Mouse (Mus musculus) MEL (cell line): Measurements from ENCODE around the gene Pfkm. TPM values are rescaled to one million over a fixed set of nuclear protein-coding genes. Genes with fewer than 3 reads are reported as not detected.

Source experiments
- DNase-seq: peaks from one replicate; pipeline ENCODE4 v3.0.0; 2011; ENCODE audit warnings: low read depth, low spot score
- H3K27ac ChIP-seq: 2 replicates; pipeline ENCODE4 v1.5.1; 2012; ENCODE audit warnings: low read depth, mild to moderate bottlenecking, control low read depth, low read length, moderate library complexity; ENCODE audit not compliant: control insufficient read depth
- H3K27me3 ChIP-seq, 2 experiments: fragments of 150-350 bp in 1 of 2; sonication (generic) in 1 of 2; 2 replicates each; pipeline ENCODE4 v1.6.1; 2012; ENCODE audit warnings: low read length in 2 of 2, mild to moderate bottlenecking in 2 of 2, improper control_type of control experiment in 1 of 2, moderate library complexity in 1 of 2; ENCODE audit not compliant: insufficient read depth in 2 of 2, control insufficient read depth in 1 of 2
- H3K36me3 ChIP-seq, 2 experiments: 2 replicates each; pipeline ENCODE4 v1.6.1; 2012 to 2014; ENCODE audit warnings: low read length in 2 of 2, improper control_type of control experiment in 1 of 2, inconsistent platforms in 1 of 2, mild to moderate bottlenecking in 1 of 2; ENCODE audit not compliant: insufficient read depth in 2 of 2, control insufficient read depth in 1 of 2
- H3K4me1 ChIP-seq, 2 experiments: fragments of 150-350 bp in 1 of 2; sonication (generic) in 1 of 2; 2 replicates each; pipeline ENCODE4 v1.6.1; 2012; ENCODE audit warnings: low read length in 2 of 2, improper control_type of control experiment in 1 of 2, mild to moderate bottlenecking in 1 of 2; ENCODE audit not compliant: insufficient read depth in 2 of 2, control insufficient read depth in 1 of 2
- H3K4me3 ChIP-seq, 2 experiments: fragments of 150-350 bp in 1 of 2; sonication (generic) in 1 of 2; 2 replicates each; pipeline ENCODE4 v1.5.1; 2012; ENCODE audit warnings: low read depth in 2 of 2, low read length in 2 of 2, mild to moderate bottlenecking in 2 of 2, moderate library complexity in 2 of 2, control low read depth in 1 of 2, improper control_type of control experiment in 1 of 2; ENCODE audit not compliant: control insufficient read depth in 1 of 2, insufficient read depth in 1 of 2
- H3K79me2 ChIP-seq: 2 replicates; pipeline ENCODE4 v1.6.1; 2012; ENCODE audit warnings: mild to moderate bottlenecking, low read length, moderate library complexity; ENCODE audit not compliant: control insufficient read depth, poor library complexity, insufficient read depth
- H3K9ac ChIP-seq: 2 replicates; pipeline ENCODE4 v1.6.1; 2012; ENCODE audit warnings: low read depth, mild to moderate bottlenecking, control low read depth, low read length, moderate library complexity; ENCODE audit not compliant: control insufficient read depth, poor library complexity, severe bottlenecking
- H3K9me3 ChIP-seq: fragments of 150-350 bp; sonication (generic); replicated peaks from 2 replicates; pipeline ENCODE4 v1.6.1; 2012; ENCODE audit warnings: mild to moderate bottlenecking, low read length, improper control_type of control experiment, moderate library complexity; ENCODE audit not compliant: insufficient read depth
- BHLHE40 ChIP-seq: IDR thresholded peaks from 2 replicates; pipeline ENCODE4 v1.6.1; 2012; ENCODE audit warnings: low read depth, mild to moderate bottlenecking, inconsistent platforms, low read length, improper control_type of control experiment, borderline replicate concordance
- CHD1 ChIP-seq: IDR thresholded peaks from 2 replicates; pipeline ENCODE4 v1.6.1; 2012; ENCODE audit warnings: low read depth, mild to moderate bottlenecking, inconsistent platforms, low read length, improper control_type of control experiment
- CTCF ChIP-seq, 3 experiments: IDR thresholded peaks in 2 of 3; conservative IDR thresholded peaks in 1 of 3; 2 replicates each; pipeline ENCODE4 v1.5.1; 2011 to 2012; ENCODE audit warnings: low read length in 3 of 3, low read depth in 2 of 3, mild to moderate bottlenecking in 2 of 3, improper control_type of control experiment in 1 of 3, inconsistent platforms in 1 of 3, mixed read lengths in 1 of 3, moderate library complexity in 1 of 3; ENCODE audit not compliant: control insufficient read depth in 1 of 3, insufficient read depth in 1 of 3, poor library complexity in 1 of 3, severe bottlenecking in 1 of 3
- E2F4 ChIP-seq: IDR thresholded peaks from 2 replicates; pipeline ENCODE4 v1.6.1; 2011; ENCODE audit warnings: low read depth, low read length, improper control_type of control experiment, borderline replicate concordance
- ELF1 ChIP-seq: IDR thresholded peaks from 2 replicates; pipeline ENCODE4 v1.6.1; 2014; ENCODE audit warnings: low read depth, mild to moderate bottlenecking, inconsistent platforms, low read length, improper control_type of control experiment, moderate library complexity
- EP300 ChIP-seq, 2 experiments: IDR thresholded peaks; 2 replicates each; pipeline ENCODE4 v1.6.1; 2011; ENCODE audit warnings: improper control_type of control experiment in 2 of 2, low read length in 2 of 2, low read depth in 1 of 2, mild to moderate bottlenecking in 1 of 2
- ETS1 ChIP-seq: IDR thresholded peaks from 2 replicates; pipeline ENCODE4 v1.6.1; 2012; ENCODE audit warnings: low read depth, mild to moderate bottlenecking, inconsistent platforms, low read length, improper control_type of control experiment, moderate library complexity
- GATA1 ChIP-seq: IDR thresholded peaks from 2 replicates; pipeline ENCODE4 v1.6.1; 2011; ENCODE audit warnings: low read depth, low read length, improper control_type of control experiment
- JUND ChIP-seq: IDR thresholded peaks from 2 replicates; pipeline ENCODE4 v1.6.1; 2011; ENCODE audit warnings: low read depth, mild to moderate bottlenecking, improper control_type of control experiment, low read length
- KAT2A ChIP-seq: conservative IDR thresholded peaks from 2 replicates; pipeline ENCODE4 v1.6.1; 2012; ENCODE audit warnings: low read depth, low read length, improper control_type of control experiment, inconsistent platforms
- MAX ChIP-seq: IDR thresholded peaks from 2 replicates; pipeline ENCODE4 v1.6.1; 2011; ENCODE audit warnings: low read length, improper control_type of control experiment
- MEF2A ChIP-seq: IDR thresholded peaks from 2 replicates; pipeline ENCODE4 v1.6.1; 2014; ENCODE audit warnings: low read depth, mild to moderate bottlenecking, inconsistent platforms, low read length, improper control_type of control experiment; ENCODE audit not compliant: poor library complexity, insufficient replicate concordance, severe bottlenecking; ENCODE audit errors: extremely low read depth
- MYB ChIP-seq: IDR thresholded peaks from 2 replicates; pipeline ENCODE4 v1.6.1; 2011; ENCODE audit warnings: mild to moderate bottlenecking, low read depth, low read length, improper control_type of control experiment
- NRF1 ChIP-seq: IDR thresholded peaks from 2 replicates; pipeline ENCODE4 v1.6.1; 2014; ENCODE audit warnings: low read depth, mild to moderate bottlenecking, inconsistent platforms, low read length, improper control_type of control experiment, moderate library complexity; ENCODE audit not compliant: poor library complexity, insufficient read depth, severe bottlenecking
- POLR2A ChIP-seq, 2 experiments: IDR thresholded peaks; 2 replicates each; pipeline ENCODE4 v1.6.1; 2011 to 2012; ENCODE audit warnings: low read length in 2 of 2, mild to moderate bottlenecking in 2 of 2, control low read depth in 1 of 2, improper control_type of control experiment in 1 of 2, low read depth in 1 of 2, moderate library complexity in 1 of 2; ENCODE audit not compliant: control insufficient read depth in 1 of 2, insufficient read depth in 1 of 2, poor library complexity in 1 of 2
- POLR2AphosphoS2 ChIP-seq: IDR thresholded peaks from 2 replicates; pipeline ENCODE4 v1.6.1; 2011; ENCODE audit warnings: low read length, improper control_type of control experiment
- RAD21 ChIP-seq: IDR thresholded peaks from 2 replicates; pipeline ENCODE4 v1.6.1; 2011; ENCODE audit warnings: mild to moderate bottlenecking, low read depth, low read length, improper control_type of control experiment
- SIN3A ChIP-seq: IDR thresholded peaks from 2 replicates; pipeline ENCODE4 v1.6.1; 2012; ENCODE audit warnings: low read length, improper control_type of control experiment, inconsistent platforms
- SMC3 ChIP-seq: IDR thresholded peaks from 2 replicates; pipeline ENCODE4 v1.6.1; 2011; ENCODE audit warnings: low read depth, low read length, improper control_type of control experiment
- TAL1 ChIP-seq: IDR thresholded peaks from 2 replicates; pipeline ENCODE4 v1.6.1; 2012; ENCODE audit warnings: mild to moderate bottlenecking, inconsistent platforms, low read length, moderate library complexity, mixed read lengths
- TBP ChIP-seq: IDR thresholded peaks from 2 replicates; pipeline ENCODE4 v1.8.0; 2011; ENCODE audit warnings: low read depth, low read length, improper control_type of control experiment
- TCF12 ChIP-seq: IDR thresholded peaks from 2 replicates; pipeline ENCODE4 v1.6.1; 2014; ENCODE audit warnings: low read depth, mild to moderate bottlenecking, inconsistent platforms, low read length, improper control_type of control experiment, moderate library complexity
- UBTF ChIP-seq: IDR thresholded peaks from 2 replicates; pipeline ENCODE4 v1.6.1; 2012; ENCODE audit warnings: low read depth, mild to moderate bottlenecking, inconsistent platforms, low read length, improper control_type of control experiment, moderate library complexity, borderline replicate concordance; ENCODE audit not compliant: insufficient read depth
- USF1 ChIP-seq: IDR thresholded peaks from 2 replicates; pipeline ENCODE4 v1.6.1; 2014; ENCODE audit warnings: low read depth, mild to moderate bottlenecking, inconsistent platforms, low read length, improper control_type of control experiment, moderate library complexity
- USF2 ChIP-seq, 2 experiments: IDR thresholded peaks; 2 replicates each; pipeline ENCODE4 v1.6.1; 2011 to 2012; ENCODE audit warnings: improper control_type of control experiment in 2 of 2, low read length in 2 of 2, borderline replicate concordance in 1 of 2, inconsistent platforms in 1 of 2, low read depth in 1 of 2, mild to moderate bottlenecking in 1 of 2; ENCODE audit not compliant: insufficient read depth in 1 of 2
- ZC3H11A ChIP-seq: IDR thresholded peaks from 2 replicates; pipeline ENCODE4 v1.6.1; 2012; ENCODE audit warnings: low read depth, mild to moderate bottlenecking, inconsistent platforms, low read length, improper control_type of control experiment
- ZKSCAN1 ChIP-seq: IDR thresholded peaks from 2 replicates; pipeline ENCODE4 v1.6.1; 2012; ENCODE audit warnings: low read depth, mild to moderate bottlenecking, inconsistent platforms, low read length, improper control_type of control experiment, moderate library complexity
- ZMIZ1 ChIP-seq: IDR thresholded peaks from 2 replicates; pipeline ENCODE4 v1.6.1; 2012; ENCODE audit warnings: low read depth, mild to moderate bottlenecking, inconsistent platforms, low read length, improper control_type of control experiment, moderate library complexity
- ZNF384 ChIP-seq: IDR thresholded peaks from 2 replicates; pipeline ENCODE4 v1.6.1; 2012; ENCODE audit warnings: low read depth, mild to moderate bottlenecking, inconsistent platforms, low read length, improper control_type of control experiment
- polyA plus RNA-seq, 2 experiments: library from polyadenylated mRNA; stranded (reverse) in 1 of 2; unstranded in 1 of 2; fragments of >175 nt in 1 of 2; fragments of >200 nt in 1 of 2; gene quantifications; 2 replicates each; pipeline versions ENCODE4 v1.2.1 to v1.2.4; 2012; ENCODE audit warnings: low replicate concordance in 2 of 2, low read depth in 1 of 2; ENCODE audit not compliant: insufficient read length in 2 of 2, insufficient read depth in 1 of 2, missing spikeins in 1 of 2
- total RNA-seq: library from RNA; depleted of rRNA; stranded (reverse); fragments of 300-350 nt; gene quantifications from 2 replicates; pipeline ENCODE4 v1.2.3, GENCODE M21; 2012

Gene Pfkm
- total and polyA plus RNA-seq, 3 experiments, result 125 to 150 TPM; not detected in 1

GRCm38 (mm10) chr15:98088889-98089288 lies 3.5 kb upstream of the Pfkm start:
- no peak overlapping the region; the same call in 1 of the 2 replicates for H3K9ac ChIP-seq
- no peak overlapping the region; a peak in 1 of 4 replicates for H3K4me3 ChIP-seq

DNA sequence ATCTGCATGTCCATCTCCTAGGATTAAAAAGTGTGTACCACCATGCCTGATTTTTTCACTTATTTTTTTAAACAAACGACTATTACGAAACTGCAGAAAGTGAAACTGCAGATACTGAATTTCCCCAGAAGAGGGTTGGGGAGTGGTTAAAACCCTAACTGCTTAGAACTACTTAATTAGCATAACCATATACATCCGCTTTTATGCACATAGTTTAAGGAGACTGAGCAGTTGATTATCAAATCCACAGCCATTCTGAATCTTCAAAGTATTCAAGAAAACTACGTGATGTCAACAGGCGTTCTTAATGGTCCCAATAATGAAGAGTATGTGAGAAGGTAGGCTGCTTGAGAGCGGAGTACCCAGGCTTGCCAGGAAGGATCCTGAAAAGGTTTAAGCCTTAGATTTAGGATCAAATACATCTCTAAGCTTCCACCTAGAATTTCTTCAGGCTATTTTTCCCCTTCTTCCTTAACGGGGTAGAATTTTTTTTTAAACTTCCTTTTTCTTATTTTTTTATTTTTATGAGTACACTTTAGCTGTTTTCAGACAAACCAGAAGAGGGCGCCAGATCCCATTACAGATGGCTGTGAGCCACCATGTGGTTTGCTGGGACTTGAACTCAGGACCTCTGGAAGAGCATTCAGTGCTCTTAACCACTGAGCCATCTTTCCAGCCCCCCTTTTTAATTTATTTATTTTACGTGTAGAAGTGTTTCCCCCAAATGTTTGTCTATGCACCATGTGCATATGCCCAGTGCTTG lies 2.8 kb upstream of the Pfkm start:
- H3K9ac ChIP-seq, result peak overlapping the region; percentile 42
- H3K27me3 ChIP-seq, result no peaks in the 10 kb centered on the region
- peaks cover 22 to 23% of the 10 kb centered on the region in 2 experiments for H3K4me1 ChIP-seq
- H3K36me3 ChIP-seq, result peaks cover 22 to 35% of the 10 kb centered on the region in 2 experiments
- DNase-seq, result peak; percentile 79
- H3K4me3 ChIP-seq, result peak overlapping the region in 1 of 2 experiments; percentile 12; a peak in 2 of 4 replicates
- H3K79me2 ChIP-seq, result peaks cover 49% of the 10 kb centered on the region
- no peaks in the 10 kb centered on the region for H3K9me3 ChIP-seq
- peak overlapping the region; percentile 68 for H3K27ac ChIP-seq
- TF ChIP-seq TAL1 (no peak), ZKSCAN1 (no peak), UBTF (no peak), MYB (no peak), E2F4 (no peak), KAT2A (no peak; the same call in 1 of the 2 replicates), CHD1 (0 out of 2 replicates have a peak, but pooled peaks have one; percentile 10), TBP (0 out of 2 replicates have a peak, but pooled peaks have one; percentile 52), ZMIZ1 (no peak), EP300 (IDR thresholded peaks at IDR 0.05; ENCODE audit: low read depth in 1 of 2, low read length in 2 of 2) (no peak), SMC3 (peak; percentile 69), ETS1 (0 out of 2 replicates have a peak, but pooled peaks have one; percentile 9), USF1 (peak; percentile 43; the same call in 1 of the 2 replicates), ZNF384 (peak; percentile 96), MEF2A (no peak), RAD21 (peak; percentile 54), ZC3H11A (peak; percentile 46), CTCF (IDR thresholded peaks at IDR 0.05 in 2 of 3, conservative IDR thresholded peaks at IDR 0.05 in 1 of 3; ENCODE audit: control insufficient read depth in 1 of 3, insufficient read depth in 1 of 3, low read depth in 2 of 3, low read length in 3 of 3, poor library complexity in 1 of 3, severe bottlenecking in 1 of 3) (peak; percentile 66 to 72 (median 72)), MAX (no peak), POLR2A (IDR thresholded peaks at IDR 0.05; ENCODE audit: control insufficient read depth in 1 of 2, insufficient read depth in 1 of 2, low read depth in 1 of 2, low read length in 2 of 2, poor library complexity in 1 of 2) (no peak; a peak in 1 of 4 replicates), POLR2AphosphoS2 (no peak), ELF1 (0 out of 2 replicates have a peak, but pooled peaks have one; percentile 14), USF2 (IDR thresholded peaks at IDR 0.05; ENCODE audit: borderline replicate concordance in 1 of 2, insufficient read depth in 1 of 2, low read depth in 1 of 2, low read length in 2 of 2) (no peak), BHLHE40 (0 out of 2 replicates have a peak, but pooled peaks have one; percentile 14), JUND (no peak; the same call in 1 of the 2 replicates)

More at GRCm38 (mm10) chr15:98088889-98089288, 3.5 kb upstream of the Pfkm start:
- no peak for DNase-seq
- H3K79me2 ChIP-seq, result peaks cover 45% of the 10 kb centered on the region
- H3K4me1 ChIP-seq, result peaks cover 22 to 23% of the 10 kb centered on the region in 2 experiments
- H3K36me3 ChIP-seq, result peaks cover 26 to 29% of the 10 kb centered on the region in 2 experiments
- TF ChIP-seq NRF1, result no peak
- no peak for TF ChIP-seq UBTF
- TF ChIP-seq TAL1, result peak; percentile 23; the same call in 1 of the 2 replicates
- peak; percentile 44; the same call in 1 of the 2 replicates for TF ChIP-seq SIN3A
- TF ChIP-seq EP300 (IDR thresholded peaks at IDR 0.05; ENCODE audit: low read depth in 1 of 2, low read length in 2 of 2), result peak in 1 of 2 experiments; percentile 65; a peak in 2 of 4 replicates
- TF ChIP-seq TCF12, result peak; percentile 72
- peak; percentile 81 for TF ChIP-seq ETS1
- TF ChIP-seq GATA1, result peak; percentile 69; the same call in 1 of the 2 replicates
- no peak for TF ChIP-seq ZMIZ1
- TF ChIP-seq, all 39 proteins: peak for 6
- H3K27ac ChIP-seq, result no peak overlapping the region; the same call in 1 of the 2 replicates
- H3K9me3 ChIP-seq, result no peaks in the 10 kb centered on the region
- H3K27me3 ChIP-seq, result no peaks in the 10 kb centered on the region
